Mouse (Mus musculus) central nervous system, embryonic 18 days (tissue): ENCODE data around the gene Rrad. TPM values are rescaled to one million over a fixed set of nuclear protein-coding genes. Genes with fewer than 3 reads are reported as not detected.

Source experiments
- polyA plus RNA-seq: library from polyadenylated mRNA; depleted of rRNA; stranded (reverse); fragments of >200 nt; gene quantifications from 2 replicates; pipeline ENCODE4 v1.2.3, GENCODE M21; 2012; rRNA removed

Gene Rrad
- 3.3 and 5.1 TPM in 2 replicates for polyA plus RNA-seq

GRCm38 (mm10) chr8:104630981-104631663, at the start of gene Rrad:
Gene Rrad, minus strand, starts transcription at chr8:104631327.

GRCm38 (mm10) chr8:104641426-104642323, 10.5 kb upstream of the Rrad start, which contains the start of gene Ciao2b:
Gene Ciao2b, minus strand, starts transcription at chr8:104641965.

GRCm38 (mm10) chr8:104624161-104624560, 7.0 kb downstream of the Rrad start, which contains the start of gene Cdh16:
Gene Cdh16, minus strand, starts transcription at chr8:104624396.

GRCm38 (mm10) chr8:104591133-104591834, 39.8 kb downstream of the Rrad start, which contains the start of gene Pdp2:
Gene Pdp2, plus strand, starts transcription at chr8:104591451.

Other genes with a start within 250 kb of the Rrad start
- 24.1 and 24.6 TPM in 2 replicates for gene Cmtm4, start 235.5 kb downstream of the Rrad start, polyA plus RNA-seq
- gene Dync1li2, start 188.3 kb downstream of the Rrad start, polyA plus RNA-seq, result 108 and 110 TPM in 2 replicates
- gene Terb1, start 121.4 kb downstream of the Rrad start, polyA plus RNA-seq, result 0.52 and 0.80 TPM in 2 replicates
- gene Nae1, start 96.7 kb downstream of the Rrad start, polyA plus RNA-seq, result 91.5 and 98.5 TPM in 2 replicates
- 2.6 and 2.8 TPM in 2 replicates for gene Car7, start 96.6 kb downstream of the Rrad start, polyA plus RNA-seq
- gene Pdp2, start 39.9 kb downstream of the Rrad start, polyA plus RNA-seq, result 7.8 and 8.0 TPM in 2 replicates
- not detected in 2 replicates for gene Cdh16, start 6.9 kb downstream of the Rrad start, polyA plus RNA-seq
- gene Ciao2b, start 10.6 kb upstream of the Rrad start, polyA plus RNA-seq, result 78.0 and 96.6 TPM in 2 replicates
- gene Ces2a, start 102.7 kb upstream of the Rrad start, polyA plus RNA-seq, result not detected in 2 replicates
- 0.19 and 0.29 TPM in 2 replicates for gene Ces2b, start 200.2 kb upstream of the Rrad start, polyA plus RNA-seq
- gene Ces2c, start 215.7 kb upstream of the Rrad start, polyA plus RNA-seq, result 0.05 TPM in 1 of 2 replicates, not detected in the other